Mouse (Mus musculus) erythroblast, embryonic 14.5 days (primary cell): ENCODE measurements around the gene Josd2. TPM values are rescaled to one million over a fixed set of nuclear protein-coding genes. Genes with fewer than 3 reads are reported as not detected.

Source experiments
- H3K27me3 ChIP-seq: 2 replicates; pipeline ENCODE4 v1.6.1; 2012; ENCODE audit warnings: inconsistent platforms; ENCODE audit not compliant: control insufficient read depth
- H3K36me3 ChIP-seq: 2 replicates; pipeline ENCODE4 v1.6.1; 2012; ENCODE audit warnings: mild to moderate bottlenecking, inconsistent platforms; ENCODE audit not compliant: control insufficient read depth
- H3K4me1 ChIP-seq: 2 replicates; pipeline ENCODE4 v1.6.1; 2012; ENCODE audit warnings: inconsistent platforms; ENCODE audit not compliant: control insufficient read depth
- H3K4me3 ChIP-seq: replicated peaks from 2 replicates; pipeline ENCODE3; 2012; ENCODE audit warnings: moderate library complexity, mild to moderate bottlenecking, inconsistent platforms
- H3K9me3 ChIP-seq: 2 replicates; pipeline ENCODE4 v1.6.1; 2012; ENCODE audit warnings: low read length, inconsistent platforms, mixed read lengths; ENCODE audit not compliant: control insufficient read depth
- GATA1 ChIP-seq: IDR thresholded peaks from 2 replicates; pipeline ENCODE4 v1.6.1; 2012; ENCODE audit warnings: low read length, inconsistent platforms, mixed read lengths
- TAL1 ChIP-seq: IDR thresholded peaks from 3 replicates; pipeline ENCODE4 v1.6.1; 2012; ENCODE audit warnings: low read length, inconsistent platforms, mixed read lengths
- polyA plus RNA-seq: library from polyadenylated mRNA; stranded (reverse); fragments of >175 nt; gene quantifications from 2 replicates; pipeline ENCODE4 v1.2.3, GENCODE M21; 2012

The Josd2 gene
- polyA plus RNA-seq, 1 experiment: 1,062 TPM

GRCm38 (mm10) chr7:44475046-44475614 lies 7.3 kb downstream of the Josd2 start:
- peaks cover 66% of the 10 kb centered on the region for H3K27me3 ChIP-seq
- peaks cover 27% of the 10 kb centered on the region for H3K36me3 ChIP-seq
- no peaks in the 10 kb centered on the region for H3K9me3 ChIP-seq
- TF ChIP-seq GATA1 (no peak), TAL1 (no peak)
- H3K4me1 ChIP-seq: peaks cover 80% of the 10 kb centered on the region
- no peak overlapping the region for H3K4me3 ChIP-seq

DNA sequence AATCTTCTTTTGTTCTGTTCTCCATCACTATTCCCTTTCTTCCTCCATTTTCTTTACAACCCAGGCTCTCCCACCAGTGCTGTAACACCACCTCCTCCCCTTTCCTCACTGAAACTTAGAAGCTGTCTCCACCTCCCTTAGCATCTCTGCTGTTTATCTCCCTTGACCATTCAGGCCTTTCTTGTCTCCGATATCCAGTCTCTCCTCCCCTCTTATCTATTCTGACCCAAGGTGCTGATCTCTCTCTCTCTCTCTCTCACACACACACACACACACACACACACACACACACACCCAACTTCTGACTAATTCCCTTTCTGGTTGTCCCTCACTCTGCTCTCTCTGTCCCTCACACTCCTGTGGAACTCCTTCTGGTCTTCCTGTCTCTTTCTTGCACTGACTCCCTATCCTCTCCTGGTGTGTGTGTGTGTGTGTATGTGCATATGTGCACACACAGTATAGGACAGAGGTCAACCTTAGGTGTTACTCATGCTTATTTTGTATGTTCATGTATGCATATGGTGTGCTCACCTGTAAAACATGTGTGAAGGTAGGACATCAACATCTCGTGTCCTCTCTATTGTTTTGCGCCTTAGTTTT lies 15.2 kb downstream of the Josd2 start:
- TF ChIP-seq TAL1 (peak; percentile 63; the same call in 2 of the 3 replicates), GATA1 (peak; percentile 74)
- peaks cover 40% of the 10 kb centered on the region for H3K27me3 ChIP-seq
- peak overlapping the region; percentile 48 for H3K4me3 ChIP-seq
- H3K4me1 ChIP-seq: peaks cover 80% of the 10 kb centered on the region
- peaks cover 34% of the 10 kb centered on the region for H3K36me3 ChIP-seq
- H3K9me3 ChIP-seq: peaks cover 6% of the 10 kb centered on the region

- no peak for TF ChIP-seq TAL1
- no peak for TF ChIP-seq GATA1
- H3K4me1 ChIP-seq: peaks cover 77% of the 10 kb centered on the region
- H3K9me3 ChIP-seq: peaks cover 6% of the 10 kb centered on the region
- peak overlapping the region; percentile 28 for H3K4me3 ChIP-seq
- peaks cover 45% of the 10 kb centered on the region for H3K36me3 ChIP-seq
- peaks cover 29% of the 10 kb centered on the region for H3K27me3 ChIP-seq
Measured at GRCm38 (mm10) chr7:44484109-44484508, 16.3 kb downstream of the Josd2 start.

GRCm38 (mm10) chr7:44484841-44485571 lies 17.2 kb downstream of the Josd2 start:
- Histone ChIP-seq H3K27me3 (peaks cover 20% of the 10 kb centered on the region), H3K9me3 (peaks cover 6% of the 10 kb centered on the region), H3K4me3 (peak overlapping the region; percentile 12), H3K36me3 (peaks cover 53% of the 10 kb centered on the region), H3K4me1 (peaks cover 68% of the 10 kb centered on the region)
- TF ChIP-seq TAL1 (no peak), GATA1 (no peak)

DNA sequence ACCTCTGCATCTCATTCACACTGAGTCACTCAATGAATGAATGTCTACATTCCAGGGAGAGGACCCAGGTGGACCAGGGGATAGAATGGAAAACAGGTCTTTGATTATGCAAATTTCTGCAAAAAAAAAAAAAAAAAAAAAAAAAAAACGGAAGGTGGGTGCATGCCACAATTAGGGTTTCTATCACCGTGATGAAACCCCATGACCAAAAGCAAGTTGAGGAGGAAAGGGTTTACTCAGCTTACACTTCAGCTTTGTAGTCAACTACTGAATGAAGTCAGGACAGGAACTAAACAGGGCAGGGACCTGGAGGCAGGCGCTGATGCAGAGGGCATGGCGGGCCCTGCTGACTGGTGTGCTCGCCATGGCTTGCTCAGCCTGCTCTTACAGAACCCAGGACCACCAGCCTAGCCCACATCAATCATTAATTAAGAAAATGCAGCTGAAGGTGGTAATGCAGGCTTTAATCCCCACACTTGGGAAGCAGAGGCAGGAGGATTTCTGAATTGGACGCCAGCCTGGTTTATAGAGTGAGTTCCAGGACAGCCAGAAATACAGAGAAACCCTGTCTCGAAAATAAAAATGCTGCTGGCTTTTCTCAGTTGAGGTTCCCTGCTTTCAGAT lies 17.9 kb downstream of the Josd2 start:
- TF ChIP-seq TAL1 (no peak), GATA1 (no peak)
- Histone ChIP-seq H3K9me3 (peaks cover 6% of the 10 kb centered on the region), H3K36me3 (peaks cover 60% of the 10 kb centered on the region), H3K4me3 (no peak overlapping the region), H3K4me1 (peaks cover 64% of the 10 kb centered on the region), H3K27me3 (peaks cover 13% of the 10 kb centered on the region)

GRCm38 (mm10) chr7:44486927-44487575 lies 19.3 kb downstream of the Josd2 start:
- no peak for TF ChIP-seq GATA1
- TF ChIP-seq TAL1: no peak
- Histone ChIP-seq H3K9me3 (peaks cover 6% of the 10 kb centered on the region), H3K4me3 (no peak overlapping the region), H3K27me3 (peaks cover 3% of the 10 kb centered on the region), H3K4me1 (peaks cover 56% of the 10 kb centered on the region), H3K36me3 (peaks cover 74% of the 10 kb centered on the region)

- peaks cover 54% of the 10 kb centered on the region for H3K4me1 ChIP-seq
- no peaks in the 10 kb centered on the region for H3K27me3 ChIP-seq
- no peak for TF ChIP-seq GATA1
- TF ChIP-seq TAL1: no peak
- H3K36me3 ChIP-seq: peaks cover 83% of the 10 kb centered on the region
- no peak overlapping the region for H3K4me3 ChIP-seq
- H3K9me3 ChIP-seq: peaks cover 6% of the 10 kb centered on the region
Measured at GRCm38 (mm10) chr7:44487936-44488335, 20.2 kb downstream of the Josd2 start.

DNA sequence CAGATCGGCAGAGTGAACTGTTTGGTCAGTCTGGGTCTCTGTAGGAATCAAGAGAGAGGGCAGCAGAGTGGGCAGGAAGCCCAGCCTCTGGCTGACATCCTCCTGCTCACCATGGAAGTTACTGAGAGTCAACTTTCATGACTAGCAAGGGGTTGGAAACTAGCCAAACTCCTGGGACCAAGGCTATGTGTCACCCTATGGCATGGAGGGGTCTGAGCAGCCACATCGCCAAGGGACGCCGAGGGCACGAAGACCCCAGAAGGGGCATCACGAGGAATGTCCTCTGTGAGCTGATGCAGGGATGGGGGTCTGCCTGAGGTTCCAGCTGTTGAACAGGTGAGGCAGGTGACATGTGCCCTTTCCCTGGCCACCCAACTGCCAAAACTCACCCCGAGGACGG lies 20.8 kb downstream of the Josd2 start:
- H3K36me3 ChIP-seq: peaks cover 87% of the 10 kb centered on the region
- no peak overlapping the region for H3K4me3 ChIP-seq
- peaks cover 54% of the 10 kb centered on the region for H3K4me1 ChIP-seq
- peaks cover 6% of the 10 kb centered on the region for H3K9me3 ChIP-seq
- no peaks in the 10 kb centered on the region for H3K27me3 ChIP-seq
- TF ChIP-seq TAL1: no peak
- no peak for TF ChIP-seq GATA1
